Mouse (Mus musculus) liver, postnatal 0 days (tissue): ENCODE measurements around the gene St8sia1. TPM values are rescaled to one million over a fixed set of nuclear protein-coding genes. Genes with fewer than 3 reads are reported as not detected.

Experiments used
- ATAC-seq: fragments of 200-750 bp; cut with Nextera tagmentation; 2 replicates; pipeline ENCODE4 v1.8.0; 2017; ENCODE audit warnings: mild to moderate bottlenecking, moderate library complexity
- DNase-seq: peaks from one replicate; pipeline ENCODE4 v3.0.0-alpha.2; 2016
- H3K27ac ChIP-seq: fragments of 300-500 bp; sonication (generic); 2 replicates; pipeline ENCODE4 v1.5.1; 2014; ENCODE audit warnings: antibody characterized with exemption, moderate library complexity, mild to moderate bottlenecking, low read depth
- H3K27me3 ChIP-seq: fragments of 300-500 bp; sonication (generic); 2 replicates; pipeline ENCODE4 v1.6.1; 2014; ENCODE audit warnings: low read length, control low read depth, mixed read lengths; ENCODE audit not compliant: insufficient read depth
- H3K36me3 ChIP-seq: fragments of 300-500 bp; sonication (generic); replicated peaks from 2 replicates; pipeline ENCODE4 v1.6.1; 2014; ENCODE audit warnings: mild to moderate bottlenecking, control low read depth, low read length, moderate library complexity, mixed read lengths; ENCODE audit not compliant: insufficient read depth
- H3K4me1 ChIP-seq: fragments of 300-500 bp; sonication (generic); 2 replicates; pipeline ENCODE4 v1.6.1; 2014; ENCODE audit warnings: antibody characterized with exemption, mild to moderate bottlenecking, control low read depth; ENCODE audit not compliant: insufficient read depth
- H3K4me2 ChIP-seq: fragments of 300-500 bp; sonication (generic); 2 replicates; pipeline ENCODE4 v1.6.1; 2014; ENCODE audit warnings: low read depth, mild to moderate bottlenecking, low read length, moderate library complexity, mixed read lengths
- H3K4me3 ChIP-seq: fragments of 300-500 bp; sonication (generic); 2 replicates; pipeline ENCODE4 v1.5.1; 2014; ENCODE audit warnings: low read depth, low read length
- H3K9ac ChIP-seq: fragments of 300-500 bp; sonication (generic); replicated peaks from 2 replicates; pipeline ENCODE4 v1.6.1; 2014; ENCODE audit warnings: mild to moderate bottlenecking, moderate library complexity
- H3K9me3 ChIP-seq: fragments of 300-500 bp; sonication (generic); 2 replicates; pipeline ENCODE4 v1.6.1; 2016; ENCODE audit warnings: mild to moderate bottlenecking, control low read depth, low read length, mixed read lengths
- CTCF ChIP-seq: sonication (generic); IDR thresholded peaks from 2 replicates; pipeline ENCODE4 v1.5.1; 2016; ENCODE audit warnings: antibody characterized with exemption, low read depth
- EP300 ChIP-seq: IDR thresholded peaks from 2 replicates; pipeline ENCODE4 v1.6.1; 2016; ENCODE audit warnings: antibody characterized with exemption, low read depth, mild to moderate bottlenecking
- WGBS: fragments of 180-500 bp; shearing (Covaris S2); extraction: QIAGEN DNeasy Blood & Tissue Kit; methylation state at CpG from one replicate; pipeline ENCODE4 v1.1.7; 2014; ENCODE audit not compliant: insufficient replicate concordance; 5-methylcytosine and 5-hydroxymethylcytosine counted together
- polyA plus RNA-seq: library from polyadenylated mRNA; unstranded; fragments of >200 nt; fragmentation: Nextera tagmentation; extraction: Ambion mirVana; gene quantifications from 2 replicates; pipeline ENCODE4 v1.2.1, GENCODE M21; 2015

The St8sia1 gene
- polyA plus RNA-seq, 1 experiment from 2014 or later = 0.22 TPM

DNA sequence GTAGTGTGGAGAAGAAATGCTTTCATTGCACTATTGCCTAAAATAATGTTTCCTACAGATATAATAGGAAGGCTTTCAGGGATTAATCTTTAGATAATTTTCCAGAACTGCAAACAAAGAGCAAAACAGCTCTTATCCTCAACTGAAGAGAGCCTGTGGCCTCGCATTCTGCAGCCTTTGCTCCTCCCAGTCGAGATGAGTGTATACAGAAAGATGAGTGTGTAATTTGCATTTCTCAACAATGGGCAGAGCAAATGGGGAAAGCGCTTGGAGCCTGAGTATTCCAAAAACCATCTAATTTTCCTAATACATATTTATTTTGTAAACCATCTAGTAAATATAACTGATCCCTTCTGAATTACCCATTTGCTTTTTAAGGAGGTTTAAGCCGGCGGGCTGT lies 38.3 kb downstream of the St8sia1 start:
- no peak overlapping the region for H3K27ac ChIP-seq
- H3K36me3 ChIP-seq = no peaks in the 10 kb centered on the region
- WGBS = 80% methylated on average over 5 of the region's 5 CpGs

DNA sequence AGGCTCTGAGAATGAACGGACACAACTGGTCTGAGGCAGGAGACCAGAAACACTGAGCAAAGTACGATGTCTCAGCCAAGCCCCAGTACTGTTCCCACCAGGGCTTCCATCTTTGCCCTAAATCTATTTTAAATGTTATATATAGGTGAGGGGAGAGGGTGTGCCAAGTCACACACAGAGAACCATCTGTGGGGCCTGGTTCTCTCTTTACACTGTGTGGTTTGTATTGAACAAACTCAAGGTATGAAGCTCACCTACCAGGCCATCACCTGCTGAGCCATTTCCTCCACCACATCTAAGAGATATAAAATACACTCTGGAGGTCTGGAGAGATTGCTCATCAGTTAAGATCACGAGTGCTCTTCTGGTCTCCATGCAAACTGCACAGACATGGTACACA lies 38.9 kb downstream of the St8sia1 start:
- WGBS = 82% methylated on average over 3 of the region's 3 CpGs
- Histone ChIP-seq H3K27me3 (no peaks in the 10 kb centered on the region), H3K9me3 (no peaks in the 10 kb centered on the region), H3K9ac (no peak overlapping the region), H3K27ac (no peak overlapping the region), H3K4me3 (no peak overlapping the region), H3K36me3 (no peaks in the 10 kb centered on the region), H3K4me1 (no peaks in the 10 kb centered on the region), H3K4me2 (no peak overlapping the region)
- no peak for TF ChIP-seq CTCF
- no peak for TF ChIP-seq EP300
- ATAC-seq (no peak), DNase-seq (no peak)

More for the DNA sequence above, 38.3 kb downstream of the St8sia1 start:
- no peaks in the 10 kb centered on the region for H3K27me3 ChIP-seq
- H3K9ac ChIP-seq = no peak overlapping the region
- TF ChIP-seq EP300 (no peak), CTCF (no peak)
- no peak overlapping the region for H3K4me3 ChIP-seq
- ATAC-seq (no peak), DNase-seq (no peak)
- no peaks in the 10 kb centered on the region for H3K9me3 ChIP-seq
- H3K4me1 ChIP-seq = no peaks in the 10 kb centered on the region
- no peak overlapping the region for H3K4me2 ChIP-seq

DNA sequence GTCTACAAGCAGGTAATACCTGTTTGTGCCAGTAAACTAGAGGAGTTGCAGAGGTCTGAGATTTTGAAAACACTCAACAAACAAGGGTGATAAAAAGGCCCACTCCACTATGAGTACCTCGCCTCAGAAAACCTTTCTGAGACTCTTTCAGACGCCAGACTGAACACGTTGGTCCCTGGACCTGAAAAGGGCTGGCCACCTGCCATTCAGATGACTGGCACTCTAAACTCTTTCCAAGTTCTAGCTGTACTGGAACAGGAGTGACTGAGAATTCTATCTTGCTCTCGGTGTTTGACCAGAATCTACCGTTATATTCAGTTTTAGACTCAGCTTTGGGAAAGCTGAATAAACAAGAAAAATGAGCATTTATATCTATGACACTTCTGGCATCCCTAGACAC lies 43.4 kb downstream of the St8sia1 start:
- ATAC-seq (no peak), DNase-seq (no peak)
- Histone ChIP-seq H3K4me2 (no peak overlapping the region), H3K27ac (no peak overlapping the region), H3K9ac (no peak overlapping the region), H3K4me1 (no peaks in the 10 kb centered on the region), H3K9me3 (no peaks in the 10 kb centered on the region), H3K27me3 (no peaks in the 10 kb centered on the region), H3K4me3 (no peak overlapping the region), H3K36me3 (no peaks in the 10 kb centered on the region)
- TF ChIP-seq CTCF (no peak), EP300 (no peak)
- whole genome bisulfite sequencing = 57% methylated on average over 5 of the region's 5 CpGs

DNA sequence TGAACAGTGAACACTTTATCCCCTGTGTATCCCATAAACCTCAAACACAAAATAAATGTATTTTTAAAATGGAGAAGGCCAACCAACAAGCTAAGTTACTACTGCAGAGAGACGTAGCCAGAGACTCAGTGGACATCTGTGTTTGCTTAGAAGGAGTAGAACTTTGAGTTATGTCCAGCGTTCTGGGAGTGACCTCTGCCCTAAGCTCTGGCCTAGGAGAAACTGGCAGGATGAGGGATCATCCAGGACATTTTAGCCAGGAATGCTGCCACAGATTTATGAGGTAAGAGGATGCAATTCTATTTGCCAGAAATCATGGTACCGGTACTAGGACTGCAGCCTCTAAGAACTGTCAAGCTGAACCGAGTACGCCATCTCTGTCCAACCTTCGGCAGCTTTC lies 45.6 kb downstream of the St8sia1 start:
- Histone ChIP-seq H3K27me3 (no peaks in the 10 kb centered on the region), H3K4me2 (no peak overlapping the region), H3K4me1 (no peaks in the 10 kb centered on the region), H3K4me3 (no peak overlapping the region), H3K27ac (no peak overlapping the region), H3K36me3 (no peaks in the 10 kb centered on the region), H3K9me3 (no peaks in the 10 kb centered on the region), H3K9ac (no peak overlapping the region)
- TF ChIP-seq CTCF (no peak), EP300 (no peak)
- ATAC-seq (no peak), DNase-seq (no peak)
- 64% methylated on average over 6 of the region's 6 CpGs for WGBS

DNA sequence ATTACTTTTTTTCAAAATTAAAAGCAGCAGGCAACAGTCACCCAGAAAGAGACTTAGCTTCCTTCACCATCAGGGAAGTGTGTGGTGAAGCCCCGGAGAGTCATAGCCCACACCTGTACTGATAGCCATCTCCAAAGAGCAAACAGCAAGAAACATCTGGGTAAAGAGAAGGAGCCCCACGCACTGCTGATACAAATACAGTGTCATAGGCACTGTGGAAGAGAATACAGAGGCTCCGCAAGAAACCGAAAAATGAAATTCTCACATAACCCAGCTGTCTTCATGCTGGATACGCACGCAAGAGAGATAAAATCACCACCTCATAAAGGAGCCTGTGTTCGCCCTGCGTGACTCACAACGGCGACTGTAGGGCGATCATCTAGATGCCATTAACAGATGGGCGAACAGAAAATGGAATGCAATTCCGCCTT lies 46.8 kb downstream of the St8sia1 start:
- no peak overlapping the region for H3K4me3 ChIP-seq
- H3K9me3 ChIP-seq = no peaks in the 10 kb centered on the region
- ATAC-seq = no peak
- TF ChIP-seq CTCF (no peak), EP300 (no peak)
- no peak overlapping the region for H3K9ac ChIP-seq
- H3K27me3 ChIP-seq = no peaks in the 10 kb centered on the region
- no peaks in the 10 kb centered on the region for H3K4me1 ChIP-seq
- WGBS = 69% methylated on average over 13 of the region's 13 CpGs
- DNase-seq = no peak
- no peak overlapping the region for H3K27ac ChIP-seq
- H3K4me2 ChIP-seq = no peak overlapping the region
- H3K36me3 ChIP-seq = no peaks in the 10 kb centered on the region

DNA sequence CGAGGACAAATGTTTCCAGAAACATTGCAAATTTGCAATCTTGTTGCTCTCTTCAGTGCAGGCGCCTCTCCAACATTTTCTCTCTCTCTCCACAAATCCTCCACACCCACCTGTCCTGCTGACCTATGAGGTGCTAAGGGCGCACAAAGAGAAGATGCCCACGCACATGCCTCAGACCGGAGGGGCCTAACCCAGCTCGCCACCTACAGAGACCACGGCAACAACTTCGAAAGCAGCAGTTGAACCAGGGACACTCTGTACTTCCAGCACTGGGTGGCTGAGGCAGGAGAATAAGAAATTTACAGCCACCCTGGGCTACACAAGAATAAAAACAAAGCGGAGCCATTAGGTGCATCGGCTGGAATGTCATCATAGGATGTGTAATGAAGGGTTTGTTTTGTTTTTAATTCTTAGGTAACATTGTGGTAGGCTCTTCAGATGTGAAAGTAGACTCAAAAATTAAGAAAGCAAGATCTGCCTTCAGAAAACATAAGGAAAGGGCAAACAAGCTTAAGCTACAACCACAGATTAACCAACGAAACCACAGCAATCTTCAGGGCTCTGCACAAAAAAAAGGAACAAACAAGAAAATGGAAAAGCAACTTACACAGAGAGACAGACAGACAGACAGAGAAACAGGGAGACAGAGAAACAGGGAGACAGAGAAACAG lies 47.8 kb downstream of the St8sia1 start:
- Histone ChIP-seq H3K36me3 (no peaks in the 10 kb centered on the region), H3K27ac (no peak overlapping the region), H3K4me1 (no peaks in the 10 kb centered on the region), H3K4me3 (no peak overlapping the region), H3K9me3 (no peaks in the 10 kb centered on the region), H3K9ac (no peak overlapping the region), H3K4me2 (no peak overlapping the region), H3K27me3 (no peaks in the 10 kb centered on the region)
- TF ChIP-seq EP300 (no peak), CTCF (no peak)
- WGBS = 60% methylated on average over 11 of the region's 11 CpGs
- DNase-seq = no peak
- ATAC-seq = no peak

DNA sequence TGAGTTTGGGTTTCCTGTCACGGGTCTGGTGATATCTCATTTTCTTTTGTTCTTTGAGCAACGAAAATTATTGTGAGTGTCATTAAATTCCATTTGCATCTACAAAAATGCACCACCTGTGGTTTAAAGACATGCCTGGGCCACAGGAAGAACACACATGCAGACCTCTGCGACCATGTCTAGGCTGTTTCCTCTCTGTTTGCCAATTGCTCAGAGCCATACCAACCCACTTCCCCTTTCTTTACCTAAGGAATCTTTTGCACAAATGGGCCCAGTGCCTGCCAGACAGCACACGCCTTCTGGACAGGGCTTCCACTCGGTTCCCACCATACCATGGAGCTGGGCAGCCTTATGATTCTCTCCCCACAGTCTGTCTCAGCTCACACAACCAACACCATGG lies 48.8 kb downstream of the St8sia1 start:
- no peaks in the 10 kb centered on the region for H3K36me3 ChIP-seq
- no peaks in the 10 kb centered on the region for H3K27me3 ChIP-seq
- 27% methylated on average over 5 of the region's 5 CpGs for WGBS
- no peak for DNase-seq
- TF ChIP-seq CTCF = no peak
- no peak for TF ChIP-seq EP300
- no peak overlapping the region for H3K4me2 ChIP-seq
- no peak overlapping the region for H3K27ac ChIP-seq
- H3K4me1 ChIP-seq = no peaks in the 10 kb centered on the region
- H3K4me3 ChIP-seq = no peak overlapping the region
- H3K9me3 ChIP-seq = no peaks in the 10 kb centered on the region
- ATAC-seq = no peak
- no peak overlapping the region for H3K9ac ChIP-seq
